Mouse (Mus musculus) layer of hippocampus, postnatal 14 days (tissue): ENCODE results near the gene Adgrg7. TPM values are rescaled to one million over a fixed set of nuclear protein-coding genes. Genes with fewer than 3 reads are reported as not detected.

Source experiments
- DNase-seq, 2 experiments: peaks; one replicate each; pipeline ENCODE4 v3.0.0; 2021 to 2022; ENCODE audit warnings: low spot score in 2 of 2, mixed read lengths in 1 of 2
- long read RNA-seq, 2 experiments: library from polyadenylated mRNA; stranded (forward); transcript quantifications; one replicate each; pipeline ENCODE4 v2.0.0; 2021
- total RNA-seq, 2 experiments: library from RNA; stranded (reverse); gene quantifications; 2 replicates each; pipeline ENCODE4 v1.2.3; 2021

Adgrg7 gene
- total RNA-seq, result not detected
- long read RNA-seq, experiment 1, result 0 reads
- long read RNA-seq, experiment 2, result 0 reads

DNA sequence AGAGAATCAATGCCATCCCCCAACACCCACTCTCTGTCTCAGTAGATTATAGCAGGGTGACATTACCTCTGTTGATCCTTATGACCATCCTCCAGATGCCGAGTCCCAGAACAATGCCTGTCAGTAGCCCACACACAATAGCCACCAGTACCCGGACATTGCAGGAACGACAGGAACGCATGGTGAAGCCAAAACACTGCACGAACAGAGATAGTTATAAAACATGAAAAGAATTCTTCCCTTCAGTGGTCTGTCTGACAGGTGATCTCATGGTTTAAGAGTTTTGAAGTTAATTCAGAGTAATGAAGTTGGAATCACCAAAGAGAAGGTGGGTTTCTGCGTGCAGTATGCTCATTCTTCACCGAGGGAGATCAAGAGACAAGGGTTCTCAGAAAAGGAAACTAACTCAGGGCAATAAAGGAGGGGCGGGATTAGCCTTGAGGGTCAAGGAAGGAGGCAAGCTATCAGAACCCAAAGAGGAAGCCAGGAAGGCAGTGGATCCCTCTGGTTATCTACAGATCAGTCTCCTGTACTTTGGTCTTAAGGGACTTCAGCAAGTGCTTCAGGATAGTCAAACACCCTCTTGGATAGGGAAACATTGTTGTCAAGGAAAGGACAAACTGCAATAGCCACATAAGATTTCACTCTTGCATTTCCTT lies at the start of gene Adgrg7:
TSS of gene Adgrg7 (minus strand) at position 375 of the 659 bp plus-strand sequence.
- no peak for DNase-seq

DNA sequence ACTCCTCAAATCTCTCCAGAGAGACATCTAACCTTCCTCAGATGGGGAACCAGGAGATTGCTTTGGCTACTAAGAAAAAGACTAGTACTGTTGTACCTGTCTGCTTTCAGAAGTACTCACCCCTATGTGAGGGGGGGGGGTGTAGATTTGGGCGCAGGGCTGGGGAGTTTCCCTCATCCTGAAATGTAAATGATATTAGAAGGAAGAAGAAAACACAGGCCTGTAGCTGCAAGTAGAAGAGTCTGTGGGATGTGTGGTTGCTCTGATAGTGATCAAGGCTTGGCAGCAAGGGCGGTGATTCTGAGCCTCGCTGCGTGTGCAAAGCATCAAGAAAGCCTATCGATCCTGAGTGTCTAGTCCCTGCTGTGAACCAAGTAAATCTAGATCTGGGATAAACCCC lies 47.3 kb upstream of the Adgrg7 start:
- DNase-seq, result no peak

DNA sequence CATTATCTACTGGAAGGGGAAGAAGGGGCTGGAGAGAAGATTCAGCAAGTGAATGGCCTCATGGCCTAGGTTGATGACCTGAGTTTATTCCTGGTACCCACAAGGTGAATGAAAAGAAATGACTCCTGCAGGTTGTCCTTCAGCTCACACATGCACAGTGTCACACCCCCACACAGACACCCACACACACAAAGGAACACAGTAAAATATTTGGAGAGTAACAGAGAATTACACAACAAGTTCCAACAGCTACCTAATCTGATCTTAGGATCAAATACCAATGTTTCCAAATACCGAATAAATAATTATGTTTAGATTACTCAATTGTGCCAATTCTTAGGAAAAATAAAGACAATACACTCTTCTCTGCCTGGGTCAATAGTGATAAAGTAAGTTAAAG lies 37.7 kb upstream of the Adgrg7 start:
- no peak for DNase-seq

DNA sequence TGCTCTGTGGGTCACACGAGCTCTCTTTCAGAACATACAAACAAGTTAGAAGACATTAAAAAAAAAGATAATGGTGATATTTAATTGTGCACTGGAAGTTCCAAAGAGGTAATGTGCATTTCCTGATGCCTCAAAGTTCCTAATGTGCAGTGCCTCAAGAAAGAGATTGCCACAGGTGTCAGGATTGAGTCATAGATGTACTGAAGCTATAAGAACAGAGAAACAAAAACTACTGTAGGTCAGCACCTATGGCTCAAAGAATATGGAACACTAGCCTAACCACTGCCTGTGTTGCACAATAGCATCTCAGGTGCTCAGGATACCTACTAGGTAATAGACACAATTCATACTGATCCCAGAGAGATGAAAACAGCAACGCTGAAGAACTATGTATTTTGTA lies 36.3 kb upstream of the Adgrg7 start:
- DNase-seq, result no peak

DNA sequence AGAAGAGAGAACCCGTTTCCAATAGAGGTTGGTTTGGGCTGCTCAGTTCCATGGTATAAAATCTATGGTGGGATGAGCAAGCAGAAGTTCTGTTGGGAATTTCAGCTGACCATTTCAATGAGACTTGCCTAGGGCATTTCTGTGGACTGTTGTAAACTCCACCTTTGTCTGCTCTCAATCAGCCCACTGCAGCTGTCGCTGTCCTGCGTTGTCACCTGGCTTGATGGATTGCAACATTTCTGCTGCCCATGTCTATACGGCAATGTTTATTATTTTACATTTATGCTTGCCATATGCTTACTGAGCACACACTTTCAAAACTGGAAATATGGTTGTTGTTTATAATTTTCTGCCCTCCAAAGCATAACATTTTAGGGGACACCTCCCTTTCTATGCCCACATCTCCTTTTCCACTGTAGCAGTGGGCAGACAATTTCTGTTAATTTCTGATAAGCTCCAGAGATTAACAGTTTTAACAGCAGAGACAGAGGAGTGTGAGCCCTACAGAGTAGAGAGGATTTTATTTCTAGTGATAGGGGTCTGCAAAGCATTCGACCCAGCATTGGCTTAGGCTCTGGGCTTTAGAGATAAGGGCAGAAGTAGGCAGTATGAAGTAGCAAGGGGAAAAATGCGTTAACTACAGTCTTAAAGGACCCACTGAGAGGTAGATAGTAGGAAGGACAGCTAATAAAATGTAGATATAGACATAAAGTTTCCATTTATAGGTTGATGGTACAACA lies 5.9 kb upstream of the Adgrg7 start:
- no peak for DNase-seq

DNA sequence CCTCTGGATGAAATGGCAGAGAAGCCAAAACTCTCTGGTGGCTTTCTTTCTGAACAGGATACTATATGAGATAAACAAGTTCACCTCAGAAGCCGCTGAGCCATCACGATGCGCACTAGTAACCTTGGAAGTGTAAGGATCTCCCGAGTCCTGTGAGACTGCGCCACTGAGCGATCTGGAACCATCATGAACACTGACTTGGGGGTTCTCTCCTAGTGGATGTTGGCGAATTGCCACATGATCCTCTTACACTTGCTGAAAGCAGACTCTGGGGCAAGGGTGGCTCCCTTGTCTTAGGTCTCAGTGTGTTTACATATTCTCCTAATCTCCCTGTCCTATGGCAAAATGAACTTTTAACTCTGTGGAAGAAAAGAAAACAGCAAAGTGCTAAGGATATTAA lies 5.3 kb upstream of the Adgrg7 start:
- no peak for DNase-seq

DNA sequence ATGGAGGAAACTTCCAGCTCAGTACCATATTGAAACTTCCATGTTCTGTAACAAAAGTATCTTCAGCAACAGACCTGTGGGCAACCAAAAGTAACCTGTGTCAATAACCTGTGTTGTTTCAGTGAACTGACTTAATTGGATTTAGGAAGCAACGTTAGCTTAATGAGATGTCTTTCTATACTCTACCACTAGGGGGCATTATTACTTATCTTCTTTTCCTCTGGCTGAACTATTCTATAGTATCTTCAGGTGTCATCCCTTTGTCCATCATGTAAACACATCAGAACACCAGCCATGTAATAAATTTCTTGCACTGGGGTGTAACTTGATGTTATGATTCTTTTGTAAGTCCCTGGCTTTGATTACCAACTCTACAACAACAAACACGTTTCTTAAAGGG lies 4.8 kb upstream of the Adgrg7 start:
- peak in 1 of 2 experiments; percentile 5 for DNase-seq

DNA sequence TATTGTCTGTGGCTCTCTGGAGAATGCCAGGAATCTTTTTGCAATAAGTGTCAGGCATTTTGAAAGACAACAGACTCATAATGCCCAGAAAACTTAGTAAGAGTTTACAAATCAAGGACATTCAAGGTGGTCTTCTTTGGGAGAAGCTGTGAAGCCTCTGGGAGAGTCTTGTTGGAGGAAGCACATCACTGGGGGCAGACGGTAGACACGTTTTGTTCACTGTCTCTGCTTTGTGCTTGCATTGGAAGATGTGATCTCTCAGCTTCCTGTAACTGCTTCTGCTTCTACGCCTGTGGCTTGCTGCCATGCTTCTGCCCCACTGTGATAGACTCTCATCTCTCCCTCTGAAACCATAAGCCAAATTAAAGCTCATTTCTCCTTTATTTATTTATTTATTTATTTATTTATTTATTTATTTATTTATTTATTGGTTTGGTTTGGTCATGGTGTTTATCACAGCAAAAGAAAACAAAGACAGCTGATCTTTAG lies 3.9 kb upstream of the Adgrg7 start:
- DNase-seq, result no peak

DNA sequence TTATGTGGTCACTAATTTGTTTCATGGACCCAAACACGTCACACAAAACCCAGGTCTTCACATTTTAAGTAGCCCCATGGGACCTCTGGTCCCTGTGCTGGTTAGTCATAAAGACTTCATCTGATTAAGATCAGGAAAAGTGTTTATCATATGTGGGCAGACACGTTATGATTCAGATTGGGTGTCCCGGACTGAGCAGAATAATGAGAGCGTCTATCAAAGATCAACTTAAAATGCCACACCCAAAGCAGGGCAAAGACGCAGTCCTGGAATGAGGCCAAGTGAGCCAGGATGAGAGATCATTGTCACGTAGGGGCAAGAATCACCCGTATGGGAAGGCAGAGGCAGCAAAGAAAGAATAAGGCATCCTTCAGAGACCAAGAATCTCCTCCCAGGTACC lies 3.2 kb upstream of the Adgrg7 start:
- no peak for DNase-seq

DNA sequence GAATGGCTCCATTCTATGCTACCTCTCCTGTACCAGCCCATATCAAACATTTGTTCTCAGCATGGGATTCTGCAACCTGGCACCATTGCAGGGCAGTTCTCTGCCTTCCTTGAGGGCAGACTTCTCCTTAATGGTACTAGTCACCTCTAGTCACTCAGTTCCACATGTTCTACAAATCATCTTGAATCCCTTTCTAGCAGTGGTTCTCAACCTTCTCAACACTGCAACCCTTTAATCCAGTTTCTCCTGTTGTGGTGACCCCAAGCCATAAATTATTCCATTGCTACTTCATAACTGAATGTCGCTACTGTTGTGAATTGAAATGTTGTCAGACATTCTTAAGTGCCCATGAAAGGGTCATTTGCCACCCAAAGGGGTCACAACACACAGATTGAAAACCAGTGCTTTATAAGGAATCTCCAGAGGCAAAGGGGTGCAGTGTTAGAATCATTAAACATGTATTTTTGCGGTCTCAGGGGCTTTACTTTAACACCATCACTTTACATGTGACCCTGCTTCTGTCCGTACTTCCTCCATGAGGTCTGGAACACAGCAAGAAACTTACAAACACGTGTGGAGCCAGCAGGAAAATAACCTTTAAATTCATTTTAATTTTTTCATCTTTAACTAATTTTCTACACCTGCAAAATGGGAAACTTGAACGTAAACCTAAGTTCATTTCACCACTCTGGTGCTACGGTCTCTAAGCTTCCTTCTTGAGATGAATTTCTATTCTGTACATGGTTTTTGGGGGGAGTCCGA lies 1.1 kb downstream of the Adgrg7 start:
- DNase-seq, result no peak

DNA sequence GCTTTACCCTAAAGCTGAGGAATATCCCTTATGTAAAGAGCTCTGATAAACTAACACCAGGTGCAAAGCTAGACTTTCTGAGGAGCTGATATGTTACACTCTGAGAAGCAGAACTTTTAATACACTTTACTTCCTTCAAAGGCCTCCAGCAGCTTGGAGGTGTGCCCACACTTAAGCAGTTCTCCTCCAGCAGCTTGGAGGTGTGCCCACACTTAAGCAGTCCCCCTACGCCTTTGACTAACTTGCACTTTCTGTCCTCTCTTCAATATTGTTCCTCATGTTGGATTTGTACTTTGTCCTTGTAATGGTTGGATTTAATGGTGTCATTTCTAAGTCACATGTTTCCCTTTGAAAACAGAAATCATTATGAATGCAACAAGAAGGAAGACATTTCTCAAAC lies 1.9 kb downstream of the Adgrg7 start:
- DNase-seq, result no peak

DNA sequence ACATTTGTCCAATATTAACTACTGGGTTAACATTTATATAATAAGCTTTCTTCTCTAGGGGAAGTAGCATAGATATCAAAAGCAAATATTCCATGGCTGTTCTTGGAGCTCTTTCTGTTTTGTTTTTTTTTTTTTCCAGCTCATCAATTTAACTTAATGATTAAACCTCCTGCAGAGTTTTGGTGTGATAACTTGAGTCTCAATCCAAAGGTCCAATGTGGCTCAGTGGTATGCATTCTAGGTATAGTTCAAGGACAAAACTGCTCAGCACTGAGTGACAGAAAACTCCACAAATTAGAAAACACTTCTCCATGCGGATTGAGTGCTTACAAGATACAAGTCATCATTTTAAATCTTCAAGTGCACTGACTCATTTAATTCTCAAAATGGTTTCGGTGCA lies 9.7 kb downstream of the Adgrg7 start:
- DNase-seq, result no peak

DNA sequence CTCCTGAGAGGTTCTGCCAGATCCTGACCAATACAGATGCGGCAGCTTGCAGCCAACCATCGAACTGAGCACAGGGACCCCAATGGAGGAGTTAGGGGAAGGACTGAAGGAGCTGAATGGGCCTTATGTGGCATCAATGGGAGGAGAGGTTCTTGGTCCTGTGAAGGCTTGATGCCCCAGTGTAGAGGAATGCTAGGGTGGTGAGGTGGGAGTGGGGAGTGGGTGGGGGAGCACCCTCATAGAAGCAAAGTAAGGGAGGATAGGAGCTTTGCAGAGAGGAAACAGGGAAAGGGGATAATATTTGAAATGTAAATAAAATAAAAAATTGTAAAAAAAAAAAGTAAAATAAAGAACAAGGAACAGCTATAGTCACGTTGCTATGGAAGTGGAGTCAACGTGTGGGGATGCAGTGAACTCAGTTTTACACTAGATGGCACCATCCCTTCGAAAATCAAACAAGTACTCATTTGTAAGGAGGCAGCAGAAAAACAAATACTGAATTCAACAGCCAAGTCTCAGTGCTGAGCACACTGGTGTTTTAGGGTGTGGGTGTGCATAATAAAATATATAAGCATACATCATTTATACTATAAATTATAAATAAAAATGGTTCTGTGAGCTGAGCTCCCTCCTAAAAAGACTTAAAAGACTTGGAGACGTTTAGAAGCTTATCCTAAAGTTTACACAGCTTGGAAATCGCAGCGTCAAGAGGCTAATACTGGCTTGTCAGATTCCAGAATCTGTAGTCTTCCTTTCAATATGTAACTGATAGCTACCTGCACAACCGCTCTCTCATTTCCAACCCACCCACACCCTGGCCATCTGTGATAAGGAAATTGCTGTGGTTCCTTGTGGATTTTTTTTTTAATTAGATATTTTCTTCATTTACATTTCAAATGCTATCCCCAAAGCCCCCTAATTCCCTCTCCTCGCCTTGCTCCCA lies 24.2 kb downstream of the Adgrg7 start:
- DNase-seq, result peak; percentile 41 to 82

DNA sequence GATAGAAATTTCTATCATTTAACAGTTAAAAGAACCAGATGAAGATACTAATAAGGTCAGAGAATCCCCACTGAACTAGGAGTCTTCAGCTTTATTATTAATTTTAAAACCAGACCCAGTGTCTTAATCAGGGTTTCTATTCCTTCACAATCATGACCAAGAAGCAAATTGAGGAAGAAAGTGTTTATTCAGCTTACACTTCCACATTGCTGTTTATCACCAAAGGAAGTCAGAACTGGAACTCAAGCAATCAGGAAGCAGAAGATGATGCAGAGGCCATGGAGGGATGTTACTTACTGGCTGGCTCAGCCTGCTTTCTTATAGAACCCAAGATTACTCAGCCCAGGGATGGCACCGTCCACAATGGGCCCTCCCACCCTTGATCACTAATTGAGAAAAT lies 66.6 kb downstream of the Adgrg7 start:
- DNase-seq, result no peak

DNA sequence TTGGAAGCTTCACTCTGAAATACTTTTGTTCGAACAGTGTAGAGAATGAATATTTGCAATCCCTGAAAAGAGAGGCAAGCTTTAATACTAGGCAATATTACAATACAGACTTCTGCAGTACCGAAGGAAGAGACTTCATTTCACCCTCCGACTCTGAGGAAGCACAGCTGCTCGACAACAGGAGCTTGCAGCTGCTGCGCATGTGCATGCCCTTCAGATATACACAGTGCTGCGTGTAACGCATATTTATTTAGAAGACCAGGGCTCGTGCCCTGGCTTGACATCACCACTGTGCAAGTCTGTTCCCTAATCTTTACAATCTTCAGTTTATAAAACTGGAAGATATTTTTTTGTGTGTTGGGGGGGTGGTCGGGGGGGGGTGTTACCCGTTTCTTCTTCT lies 70.7 kb downstream of the Adgrg7 start:
- no peak for DNase-seq

DNA sequence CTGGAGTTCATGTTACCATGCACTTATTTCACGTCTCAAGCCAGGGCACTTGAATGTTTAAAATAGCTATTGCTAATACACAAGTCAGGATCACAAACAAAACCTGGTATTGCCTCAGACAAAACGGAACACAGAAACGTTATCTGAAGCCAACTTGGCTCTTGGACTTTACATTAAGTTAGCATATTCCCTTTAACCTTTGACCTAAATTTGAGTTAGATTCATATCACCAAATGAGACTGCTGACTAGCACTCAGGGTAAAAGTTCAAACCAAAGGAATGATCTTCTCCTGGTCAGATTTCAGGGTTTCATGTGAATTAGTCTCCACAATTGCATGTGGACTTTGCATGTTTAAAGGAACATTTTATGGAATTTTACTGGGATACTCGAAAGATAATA lies 73.3 kb downstream of the Adgrg7 start:
- DNase-seq, result no peak

DNA sequence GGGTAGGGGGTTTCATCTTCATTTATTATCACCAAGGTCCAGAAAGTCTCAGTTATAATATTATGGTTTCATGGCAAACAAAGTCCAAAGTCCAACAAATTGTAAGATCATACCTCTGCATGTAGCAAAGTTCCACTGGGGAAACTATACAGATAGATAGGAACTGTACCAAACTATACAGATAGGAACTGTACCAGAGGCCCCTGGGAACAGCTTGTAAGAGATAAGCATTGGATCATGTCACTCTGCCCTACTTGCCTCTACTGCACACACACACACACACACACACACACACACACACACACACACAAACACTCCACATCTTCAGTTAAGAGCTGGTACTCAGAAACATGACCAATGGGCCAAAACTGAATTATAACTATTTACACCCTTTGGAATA lies 76.6 kb downstream of the Adgrg7 start:
- no peak for DNase-seq

DNA sequence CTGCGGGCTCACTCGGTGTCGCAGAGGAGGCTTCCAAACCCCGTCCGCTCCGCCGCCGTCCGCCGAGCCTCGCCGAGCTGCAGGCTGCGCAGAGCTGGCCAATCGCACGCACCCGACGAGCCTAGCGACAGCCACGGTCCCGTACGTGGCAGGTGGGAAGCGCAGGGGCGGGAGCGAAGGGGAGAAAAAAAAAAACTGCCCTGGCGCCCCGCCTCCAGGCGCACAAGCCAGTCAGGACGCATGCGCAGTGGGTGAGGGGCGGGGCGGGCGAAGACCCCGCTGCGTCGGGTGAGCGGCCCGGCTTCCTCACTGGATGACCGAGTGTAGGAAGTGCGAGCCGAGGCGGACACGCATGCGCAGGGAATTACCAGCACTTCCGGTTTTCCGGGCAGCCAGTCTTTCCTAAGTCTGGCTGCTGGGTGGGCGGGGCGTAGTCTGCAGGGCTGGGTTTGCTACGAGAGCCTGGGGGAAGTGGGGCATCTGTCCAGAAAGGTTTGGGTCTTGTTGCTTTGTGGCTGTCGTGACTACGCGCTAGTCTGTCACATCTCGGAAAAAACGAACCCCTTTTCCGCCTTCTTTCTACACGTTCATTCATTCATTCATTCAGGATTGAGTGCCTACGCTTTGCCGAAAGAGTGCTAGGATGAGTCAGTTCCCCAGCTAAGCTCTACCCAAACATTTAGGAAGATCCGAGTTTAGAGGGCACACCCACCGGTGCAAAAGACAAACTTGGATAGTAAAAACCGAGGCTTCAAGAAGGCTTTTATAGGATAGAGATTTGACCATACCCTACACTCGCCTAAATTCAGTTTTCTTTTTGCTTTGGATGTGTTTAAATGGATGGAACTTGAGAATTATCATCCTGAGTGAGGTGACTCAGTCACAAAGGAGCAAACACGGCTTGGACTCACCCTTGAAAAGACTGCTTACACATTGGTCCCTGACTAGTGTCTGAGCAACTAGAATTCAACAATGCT lies 78.1 kb downstream of the Adgrg7 start, which contains the start of gene Tfg:
TSS of gene Tfg (minus strand) at position 227 of the 977 bp plus-strand sequence.
- DNase-seq, result peak; percentile 98 to 99

DNA sequence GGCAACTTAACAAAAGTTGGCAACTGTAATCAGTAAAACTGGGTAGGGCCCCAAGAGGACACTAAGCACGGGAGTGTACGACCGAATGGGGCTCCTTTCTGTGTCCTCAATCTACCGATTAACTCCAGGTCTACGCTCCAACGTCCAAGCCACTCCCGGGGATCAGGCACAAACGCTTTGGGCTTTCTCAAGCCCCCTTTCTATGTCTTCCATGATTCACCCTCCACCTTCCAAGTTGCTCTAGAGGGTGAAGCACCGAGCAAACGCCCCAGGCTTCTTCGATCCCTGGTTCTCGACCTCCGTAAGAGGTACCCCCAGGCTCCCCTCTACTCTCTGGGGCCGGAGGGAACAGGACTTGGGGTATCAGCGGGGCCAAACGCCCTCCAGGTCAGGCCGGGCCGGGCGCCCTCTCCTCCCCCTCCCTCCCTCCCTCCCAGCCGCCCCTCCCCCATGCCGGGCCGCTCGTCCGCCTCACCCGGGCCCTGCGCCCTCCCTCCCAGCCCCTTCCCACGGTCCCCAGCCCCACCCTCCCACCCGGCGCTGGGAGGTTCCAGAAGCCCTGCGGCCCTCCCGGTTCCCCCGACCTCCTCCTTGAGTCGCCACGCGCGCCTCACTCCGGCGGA lies 79.0 kb downstream of the Adgrg7 start:
- DNase-seq, result peak; percentile 8 to 26
